8 mouse cellular contexts compared by ENCODE assay signal in genomic region chr11:105507972-105508659, GRCm38 (mm10). TPM values are rescaled to one million over a fixed set of nuclear protein-coding genes. Genes with fewer than 3 reads are reported as not detected.
DNase-seq lines count a peak whose midpoint lies in the region; ATAC-seq lines count a peak whose summit lies in the region.

No protein-coding gene starts in this region.

- 0 out of 2 replicates have a peak, but pooled peaks have one; percentile 46 for ATAC-seq in kidney, embryonic 15.5 days (replicated peaks; ENCODE audit: low FRiP score)
- 0 out of 2 replicates have a peak, but pooled peaks have one; percentile 22 for ATAC-seq in erythroblast, adult 5-6 weeks (replicated peaks; ENCODE audit: low FRiP score, poor library complexity, severe bottlenecking)

- H3K36me3 ChIP-seq in kidney, embryonic 15.5 days = no peaks in the 10 kb centered on the region

- H3K27me3 ChIP-seq in kidney, embryonic 15.5 days = no peaks in the 10 kb centered on the region

- H3K4me3 ChIP-seq in kidney, embryonic 15.5 days (replicated peaks) = no peak overlapping the region

- H3K9me3 ChIP-seq in kidney, embryonic 15.5 days (replicated peaks) = no peaks in the 10 kb centered on the region

- DNase-seq in kidney, postnatal 10 days = no peak
- DNase-seq in layer of hippocampus, adult 18-20 months (ENCODE audit: low spot score in 2 of 2) = peak; percentile 47 to 72
- DNase-seq in neural tube, embryonic 10.5 days (ENCODE audit: extremely low spot score, low spot score) = peak; percentile 57
- no peak for DNase-seq in cerebellum, adult 11 months
- DNase-seq in spleen, postnatal 10 days (ENCODE audit: low spot score in 2 of 2) = no peak
- no peak for DNase-seq in heart, postnatal 25 days (ENCODE audit: low spot score)

- 5% methylated on average over 6 of the region's 6 CpGs for WGBS in kidney, embryonic 15.5 days

- no peak overlapping the region for H3K9ac ChIP-seq in kidney, embryonic 15.5 days

- no peak overlapping the region for H3K4me2 ChIP-seq in kidney, embryonic 15.5 days

- H3K27ac ChIP-seq in kidney, embryonic 15.5 days = no peak overlapping the region

- intact Hi-C loops in heart, postnatal 25 days (cut with DNase I) = loop anchor here (5.0 kb wide), 1 partner anchor 146 kb away; no protein-coding TSS in a partner anchor

- peaks cover 24% of the 10 kb centered on the region for H3K4me1 ChIP-seq in kidney, embryonic 15.5 days

RNA-seq across cellular contexts. Expression of gene March10, which starts 51.6 kb away (rescaled TPM):
- 0.05 and 0.06 TPM in 2 replicates for polyA plus RNA-seq in kidney, embryonic 15.5 days (2015; fragmentation: Nextera tagmentation; extraction: Ambion mirVana)
- not detected in 2 replicates for total RNA-seq in erythroblast, adult 5-6 weeks (2015; ENCODE audit: low replicate concordance)
- not detected in 2 replicates for total RNA-seq in erythroblast, adult 5-6 weeks (2017; ENCODE audit: low replicate concordance)
- under 1 TPM; 0.20 to 0.89 TPM for total RNA-seq in layer of hippocampus, adult 18-20 months (2021)
- total RNA-seq in heart, postnatal 25 days (2021) = not detected

Comparison
In these comparisons a context has a peak if more than half of its experiments do, and no peak if none do; other contexts are left out.
1. DNase-seq: peak in layer of hippocampus, adult 18-20 months (2 of 2) and neural tube, embryonic 10.5 days (single experiment); none in kidney, postnatal 10 days (single experiment), cerebellum, adult 11 months (single experiment), spleen, postnatal 10 days (0 of 2) and heart, postnatal 25 days (single experiment).